Mouse (Mus musculus) midbrain, embryonic 12.5 days (tissue): ENCODE measurements around the gene U2surp. TPM values are rescaled to one million over a fixed set of nuclear protein-coding genes. Genes with fewer than 3 reads are reported as not detected.
"Not testable (repeated sequence)": the region's sequence is repeated elsewhere in the genome, so short reads cannot be mapped to it uniquely, and the experiment has no call there.

Source experiments
- ATAC-seq: fragments of 200-750 bp; cut with Nextera tagmentation; 2 replicates; pipeline ENCODE4 v1.8.0; 2017; ENCODE audit warnings: low read depth, moderate TSS enrichment, moderate library complexity; ENCODE audit not compliant: low FRiP score
- H3K27ac ChIP-seq: fragments of 300-500 bp; sonication (generic); replicated peaks from 2 replicates; pipeline ENCODE4 v1.5.1; 2016; ENCODE audit warnings: mild to moderate bottlenecking
- H3K27me3 ChIP-seq: fragments of 300-500 bp; sonication (generic); 2 replicates; pipeline ENCODE4 v1.6.1; 2016; ENCODE audit warnings: mild to moderate bottlenecking
- H3K36me3 ChIP-seq: fragments of 300-500 bp; sonication (generic); 2 replicates; pipeline ENCODE4 v1.6.1; 2016
- H3K4me1 ChIP-seq: fragments of 300-500 bp; sonication (generic); 2 replicates; pipeline ENCODE4 v1.6.1; 2016
- H3K4me2 ChIP-seq: fragments of 300-500 bp; sonication (generic); replicated peaks from 2 replicates; pipeline ENCODE4 v1.6.1; 2016; ENCODE audit warnings: mild to moderate bottlenecking, moderate library complexity
- H3K4me3 ChIP-seq: fragments of 300-500 bp; sonication (generic); 2 replicates; pipeline ENCODE4 v1.5.1; 2016; ENCODE audit warnings: mild to moderate bottlenecking
- H3K9ac ChIP-seq: fragments of 300-500 bp; sonication (generic); replicated peaks from 2 replicates; pipeline ENCODE4 v1.6.1; 2016; ENCODE audit warnings: mild to moderate bottlenecking, moderate library complexity
- H3K9me3 ChIP-seq: fragments of 300-500 bp; sonication (generic); 2 replicates; pipeline ENCODE4 v1.6.1; 2016; ENCODE audit warnings: mild to moderate bottlenecking
- WGBS: fragments of 180-500 bp; shearing (Covaris S2); methylation state at CpG from one replicate; pipeline ENCODE4 v1.1.7; 2016; 5-methylcytosine and 5-hydroxymethylcytosine counted together
- polyA plus RNA-seq: library from polyadenylated mRNA; unstranded; fragments of >200 nt; fragmentation: Nextera tagmentation; extraction: Ambion mirVana; gene quantifications from 2 replicates; pipeline ENCODE4 v1.2.1, GENCODE M21; 2016

Gene U2surp
- polyA plus RNA-seq, 1 experiment from 2014 or later = 170 TPM

- Histone ChIP-seq H3K27me3 (no peaks in the 10 kb centered on the region), H3K4me1 (no peaks in the 10 kb centered on the region), H3K9me3 (no peaks in the 10 kb centered on the region), H3K27ac (no peak overlapping the region), H3K36me3 (peaks cover 20% of the 10 kb centered on the region), H3K4me2 (no peak overlapping the region), H3K4me3 (no peak overlapping the region), H3K9ac (no peak overlapping the region)
- ATAC-seq = no peak
These were observed 11.9 kb downstream of the U2surp start for GRCm38 (mm10) chr9:95499848-95500247.

- Histone ChIP-seq H3K4me3 (no peak overlapping the region), H3K36me3 (peaks cover 30% of the 10 kb centered on the region), H3K9me3 (no peaks in the 10 kb centered on the region), H3K9ac (no peak overlapping the region), H3K27ac (no peak overlapping the region), H3K4me2 (no peak overlapping the region), H3K27me3 (no peaks in the 10 kb centered on the region), H3K4me1 (no peaks in the 10 kb centered on the region)
- WGBS = 91% methylated on average over 1 of the region's 1 CpGs
- ATAC-seq = no peak
These were observed 16.8 kb downstream of the U2surp start for GRCm38 (mm10) chr9:95495038-95495437.

- Histone ChIP-seq H3K4me1 (no peaks in the 10 kb centered on the region), H3K4me2 (no peak overlapping the region), H3K27ac (no peak overlapping the region), H3K36me3 (peaks cover 36% of the 10 kb centered on the region), H3K4me3 (no peak overlapping the region), H3K9me3 (no peaks in the 10 kb centered on the region), H3K27me3 (no peaks in the 10 kb centered on the region), H3K9ac (no peak overlapping the region)
- 97% methylated on average over 3 of the region's 3 CpGs for WGBS
- no peak for ATAC-seq
These were observed 18.4 kb downstream of the U2surp start for GRCm38 (mm10) chr9:95493393-95493792.

- peaks cover 26% of the 10 kb centered on the region for H3K36me3 ChIP-seq
- ATAC-seq = no peak
- no peak overlapping the region for H3K27ac ChIP-seq
- 97% methylated on average over 3 of the region's 3 CpGs for WGBS
- H3K27me3 ChIP-seq = no peaks in the 10 kb centered on the region
- H3K4me3 ChIP-seq = no peak overlapping the region
- no peak overlapping the region for H3K4me2 ChIP-seq
- no peaks in the 10 kb centered on the region for H3K9me3 ChIP-seq
- no peak overlapping the region for H3K9ac ChIP-seq
- no peaks in the 10 kb centered on the region for H3K4me1 ChIP-seq
These were observed 21.8 kb downstream of the U2surp start for GRCm38 (mm10) chr9:95490003-95490402.

- H3K36me3 ChIP-seq = peaks cover 34% of the 10 kb centered on the region
- ATAC-seq = no peak
These were observed 22.9 kb downstream of the U2surp start for GRCm38 (mm10) chr9:95488861-95489260.

GRCm38 (mm10) chr9:95479981-95480380, 31.8 kb downstream of the U2surp start:
- Histone ChIP-seq H3K4me3 (no peak overlapping the region), H3K4me1 (no peaks in the 10 kb centered on the region), H3K36me3 (peaks cover 62% of the 10 kb centered on the region), H3K9me3 (no peaks in the 10 kb centered on the region), H3K27me3 (no peaks in the 10 kb centered on the region), H3K27ac (no peak overlapping the region), H3K9ac (no peak overlapping the region), H3K4me2 (no peak overlapping the region)
- ATAC-seq = no peak
- whole genome bisulfite sequencing = 86% methylated on average over 3 of the region's 3 CpGs

More at GRCm38 (mm10) chr9:95488861-95489260, 22.9 kb downstream of the U2surp start:
- H3K4me1 ChIP-seq = no peaks in the 10 kb centered on the region
- H3K9ac ChIP-seq = no peak overlapping the region
- no peaks in the 10 kb centered on the region for H3K27me3 ChIP-seq
- H3K27ac ChIP-seq = no peak overlapping the region
- no peaks in the 10 kb centered on the region for H3K9me3 ChIP-seq
- H3K4me3 ChIP-seq = no peak overlapping the region
- H3K4me2 ChIP-seq = no peak overlapping the region

- Histone ChIP-seq H3K4me2 (no peak overlapping the region), H3K9me3 (no peaks in the 10 kb centered on the region), H3K36me3 (peaks cover 60% of the 10 kb centered on the region), H3K4me1 (no peaks in the 10 kb centered on the region), H3K4me3 (no peak overlapping the region), H3K27ac (no peak overlapping the region), H3K27me3 (no peaks in the 10 kb centered on the region), H3K9ac (no peak overlapping the region)
- no peak for ATAC-seq
- WGBS = 92% methylated on average over 5 of the region's 5 CpGs
These were observed 33.4 kb downstream of the U2surp start for GRCm38 (mm10) chr9:95478443-95478842.

- Histone ChIP-seq H3K4me2 (no peak overlapping the region), H3K9ac (no peak overlapping the region), H3K27me3 (no peaks in the 10 kb centered on the region), H3K4me3 (no peak overlapping the region), H3K36me3 (peaks cover 61% of the 10 kb centered on the region), H3K27ac (no peak overlapping the region), H3K9me3 (no peaks in the 10 kb centered on the region), H3K4me1 (no peaks in the 10 kb centered on the region)
- WGBS = 90% methylated on average over 1 of the region's 1 CpGs
- ATAC-seq = no peak
These were observed 38.9 kb downstream of the U2surp start for GRCm38 (mm10) chr9:95472926-95473325.

GRCm38 (mm10) chr9:95469011-95469576, 42.7 kb downstream of the U2surp start:
- H3K27me3 ChIP-seq, H3K27ac ChIP-seq, H3K9ac ChIP-seq, ATAC-seq, H3K4me2 ChIP-seq, H3K4me1 ChIP-seq, H3K4me3 ChIP-seq, H3K9me3 ChIP-seq: not testable (repeated sequence)
- WGBS = 95% methylated on average over 7 of the region's 7 CpGs
- peaks cover 61% of the 10 kb centered on the region for H3K36me3 ChIP-seq

- Histone ChIP-seq H3K27ac (no peak overlapping the region), H3K4me2 (no peak overlapping the region), H3K27me3 (no peaks in the 10 kb centered on the region), H3K4me3 (no peak overlapping the region), H3K9ac (no peak overlapping the region), H3K9me3 (no peaks in the 10 kb centered on the region), H3K36me3 (peaks cover 60% of the 10 kb centered on the region), H3K4me1 (no peaks in the 10 kb centered on the region)
- no peak for ATAC-seq
- WGBS = 95% methylated on average over 1 of the region's 1 CpGs
These were observed 47.8 kb downstream of the U2surp start for GRCm38 (mm10) chr9:95464028-95464427.

- peaks cover 8% of the 10 kb centered on the region; the same call in 1 of the 2 replicates for H3K36me3 ChIP-seq
- no peaks in the 10 kb centered on the region for H3K9me3 ChIP-seq
- H3K4me3 ChIP-seq = no peak overlapping the region
- no peak overlapping the region for H3K9ac ChIP-seq
- no peak overlapping the region for H3K4me2 ChIP-seq
- 62% methylated on average over 3 of the region's 3 CpGs for WGBS
- no peaks in the 10 kb centered on the region for H3K4me1 ChIP-seq
- no peak overlapping the region for H3K27ac ChIP-seq
- H3K27me3 ChIP-seq = no peaks in the 10 kb centered on the region
- no peak for ATAC-seq
These were observed 59.9 kb downstream of the U2surp start for GRCm38 (mm10) chr9:95451931-95452330.

- 98% methylated on average over 8 of the region's 8 CpGs for WGBS
These were observed 61.2 kb downstream of the U2surp start for GRCm38 (mm10) chr9:95450586-95450985.

GRCm38 (mm10) chr9:95442321-95442731, 69.5 kb downstream of the U2surp start:
- Histone ChIP-seq H3K9me3 (0 out of 2 replicates have a peak, but pooled peaks cover 6% of the 10 kb centered on the region), H3K4me1 (peaks cover 14% of the 10 kb centered on the region), H3K27ac (no peak overlapping the region), H3K4me2 (peak overlapping the region; percentile 55), H3K4me3 (peak overlapping the region; percentile 29), H3K36me3 (no peaks in the 10 kb centered on the region), H3K27me3 (no peaks in the 10 kb centered on the region; the same call in 1 of the 2 replicates), H3K9ac (no peak overlapping the region)
- WGBS = 4% methylated on average over 13 of the region's 13 CpGs
- ATAC-seq = peak; percentile 74

More at GRCm38 (mm10) chr9:95450586-95450985, 61.2 kb downstream of the U2surp start:
- Histone ChIP-seq H3K9me3 (no peaks in the 10 kb centered on the region), H3K9ac (no peak overlapping the region), H3K4me1 (no peaks in the 10 kb centered on the region), H3K4me3 (no peak overlapping the region), H3K36me3 (no peaks in the 10 kb centered on the region), H3K4me2 (no peak overlapping the region), H3K27ac (no peak overlapping the region), H3K27me3 (no peaks in the 10 kb centered on the region)
- ATAC-seq = no peak
